Mouse (Mus musculus) limb, embryonic 15.5 days (tissue): Measurements from ENCODE around the gene Rcor2. TPM values are rescaled to one million over a fixed set of nuclear protein-coding genes. Genes with fewer than 3 reads are reported as not detected.
A peak's percentile ranks its signal among the peaks of the same experiment; 100 is the strongest.

Source experiments
- ATAC-seq: fragments of 200-750 bp; cut with Nextera tagmentation; 2 replicates; pipeline ENCODE4 v1.8.0; 2017; ENCODE audit warnings: low read depth, moderate TSS enrichment; ENCODE audit not compliant: insufficient number of reproducible peaks, low FRiP score, low TSS enrichment
- H3K27ac ChIP-seq: fragments of 300-500 bp; sonication (generic); 2 replicates; pipeline ENCODE4 v1.5.1; 2015; ENCODE audit warnings: moderate library complexity, mild to moderate bottlenecking, inconsistent platforms
- H3K27me3 ChIP-seq: fragments of 300-500 bp; sonication (generic); 2 replicates; pipeline ENCODE4 v1.6.1; 2015; ENCODE audit warnings: inconsistent platforms
- H3K36me3 ChIP-seq: fragments of 300-500 bp; sonication (generic); 2 replicates; pipeline ENCODE4 v1.6.1; 2015; ENCODE audit warnings: inconsistent platforms
- H3K4me1 ChIP-seq: fragments of 300-500 bp; sonication (generic); 2 replicates; pipeline ENCODE4 v1.6.1; 2015; ENCODE audit warnings: inconsistent platforms
- H3K4me2 ChIP-seq: fragments of 300-500 bp; sonication (generic); 2 replicates; pipeline ENCODE4 v1.6.1; 2015; ENCODE audit warnings: mild to moderate bottlenecking, inconsistent platforms
- H3K4me3 ChIP-seq: fragments of 300-500 bp; sonication (generic); 2 replicates; pipeline ENCODE4 v1.5.1; 2015; ENCODE audit warnings: mild to moderate bottlenecking, inconsistent platforms
- H3K9ac ChIP-seq: fragments of 300-500 bp; sonication (generic); 2 replicates; pipeline ENCODE4 v1.6.1; 2015; ENCODE audit warnings: inconsistent platforms
- H3K9me3 ChIP-seq: fragments of 300-500 bp; sonication (generic); 2 replicates; pipeline ENCODE4 v1.6.1; 2016; ENCODE audit warnings: inconsistent platforms
- WGBS: fragments of 180-500 bp; shearing (Covaris S2); methylation state at CpG from one replicate; pipeline ENCODE4 v1.1.7; 2015; 5-methylcytosine and 5-hydroxymethylcytosine counted together
- polyA plus RNA-seq: library from polyadenylated mRNA; unstranded; fragments of >200 nt; fragmentation: Nextera tagmentation; extraction: Ambion mirVana; gene quantifications from 2 replicates; pipeline ENCODE4 v1.2.1, GENCODE M21; 2015

Rcor2 gene
- 16.9 TPM in 2 replicates for polyA plus RNA-seq

- Histone ChIP-seq H3K4me1 (peaks cover 64% of the 10 kb centered on the region), H3K27ac (peak within 1 kb of the TSS; percentile 94), H3K27me3 (no peaks in the 10 kb centered on the region), H3K9me3 (no peaks in the 10 kb centered on the region), H3K4me2 (peak within 1 kb of the TSS; percentile 83), H3K9ac (peak within 1 kb of the TSS; percentile 82), H3K4me3 (peak within 1 kb of the TSS; percentile 75), H3K36me3 (peaks cover 19% of the 10 kb centered on the region)
- 2% methylated on average over 28 of the region's 28 CpGs for WGBS
- peak; percentile 59 for ATAC-seq
Observed at GRCm38 (mm10) chr19:7267091-7267741, at the start of gene Rcor2. TSS of gene Rcor2 (plus strand) at chr19:7267325.

GRCm38 (mm10) chr19:7217926-7218267 lies 49.2 kb upstream of the Rcor2 start:
- peak overlapping the region; percentile 84 for H3K4me3 ChIP-seq
- WGBS = 11% methylated on average over 6 of the region's 6 CpGs
- ATAC-seq = 0 out of 2 replicates have a peak, but pooled peaks have one; percentile 4
- H3K27ac ChIP-seq = peak overlapping the region; percentile 50; the same call in 1 of the 2 replicates
- no peaks in the 10 kb centered on the region for H3K27me3 ChIP-seq
- H3K4me1 ChIP-seq = peaks cover 34% of the 10 kb centered on the region
- H3K4me2 ChIP-seq = peak overlapping the region; percentile 48
- peaks cover 30% of the 10 kb centered on the region for H3K36me3 ChIP-seq
- H3K9me3 ChIP-seq = no peaks in the 10 kb centered on the region
- no peak overlapping the region for H3K9ac ChIP-seq

GRCm38 (mm10) chr19:7218753-7219152 lies 48.4 kb upstream of the Rcor2 start:
- Histone ChIP-seq H3K27me3 (no peaks in the 10 kb centered on the region), H3K4me1 (peaks cover 34% of the 10 kb centered on the region), H3K36me3 (peaks cover 22% of the 10 kb centered on the region), H3K9me3 (no peaks in the 10 kb centered on the region), H3K4me2 (no peak overlapping the region), H3K4me3 (no peak overlapping the region), H3K27ac (no peak overlapping the region), H3K9ac (no peak overlapping the region)
- 95% methylated on average over 5 of the region's 5 CpGs for WGBS
- ATAC-seq = no peak

GRCm38 (mm10) chr19:7222196-7222595 lies 44.9 kb upstream of the Rcor2 start:
- ATAC-seq = no peak
- no peak overlapping the region for H3K27ac ChIP-seq
- H3K4me3 ChIP-seq = no peak overlapping the region
- 80% methylated on average over 6 of the region's 6 CpGs for WGBS
- H3K36me3 ChIP-seq = peaks cover 18% of the 10 kb centered on the region
- peaks cover 7% of the 10 kb centered on the region for H3K4me1 ChIP-seq
- H3K4me2 ChIP-seq = no peak overlapping the region
- H3K9ac ChIP-seq = no peak overlapping the region
- H3K9me3 ChIP-seq = no peaks in the 10 kb centered on the region
- no peaks in the 10 kb centered on the region for H3K27me3 ChIP-seq

GRCm38 (mm10) chr19:7223488-7223887 lies 43.6 kb upstream of the Rcor2 start:
- H3K4me1 ChIP-seq = no peaks in the 10 kb centered on the region
- no peak overlapping the region for H3K4me3 ChIP-seq
- no peaks in the 10 kb centered on the region for H3K9me3 ChIP-seq
- H3K27ac ChIP-seq = no peak overlapping the region
- H3K36me3 ChIP-seq = peaks cover 31% of the 10 kb centered on the region
- no peak overlapping the region for H3K9ac ChIP-seq
- ATAC-seq = no peak
- no peaks in the 10 kb centered on the region for H3K27me3 ChIP-seq
- H3K4me2 ChIP-seq = no peak overlapping the region

GRCm38 (mm10) chr19:7224253-7224652 lies 42.9 kb upstream of the Rcor2 start:
- no peak overlapping the region for H3K4me2 ChIP-seq
- no peaks in the 10 kb centered on the region for H3K9me3 ChIP-seq
- no peak overlapping the region for H3K4me3 ChIP-seq
- peaks cover 38% of the 10 kb centered on the region for H3K36me3 ChIP-seq
- ATAC-seq = no peak
- H3K27me3 ChIP-seq = no peaks in the 10 kb centered on the region
- no peaks in the 10 kb centered on the region for H3K4me1 ChIP-seq
- H3K27ac ChIP-seq = no peak overlapping the region
- WGBS = 91% methylated on average over 3 of the region's 3 CpGs
- no peak overlapping the region for H3K9ac ChIP-seq

- Histone ChIP-seq H3K27me3 (no peaks in the 10 kb centered on the region), H3K4me3 (no peak overlapping the region), H3K27ac (no peak overlapping the region), H3K36me3 (peaks cover 47% of the 10 kb centered on the region), H3K4me2 (no peak overlapping the region), H3K9ac (no peak overlapping the region), H3K4me1 (no peaks in the 10 kb centered on the region), H3K9me3 (no peaks in the 10 kb centered on the region)
- no peak for ATAC-seq
- 83% methylated on average over 9 of the region's 9 CpGs for WGBS
Observed at GRCm38 (mm10) chr19:7225096-7225690, 41.9 kb upstream of the Rcor2 start.

GRCm38 (mm10) chr19:7226511-7226914 lies 40.6 kb upstream of the Rcor2 start:
- ATAC-seq = no peak
- no peak overlapping the region for H3K4me3 ChIP-seq
- H3K9ac ChIP-seq = no peak overlapping the region
- peaks cover 61% of the 10 kb centered on the region for H3K36me3 ChIP-seq
- no peaks in the 10 kb centered on the region for H3K9me3 ChIP-seq
- H3K4me1 ChIP-seq = no peaks in the 10 kb centered on the region
- no peak overlapping the region for H3K4me2 ChIP-seq
- 72% methylated on average over 6 of the region's 6 CpGs for WGBS
- no peak overlapping the region for H3K27ac ChIP-seq
- no peaks in the 10 kb centered on the region for H3K27me3 ChIP-seq

- peak; percentile 59; the same call in 1 of the 2 replicates for ATAC-seq
- H3K27ac ChIP-seq = no peak overlapping the region
- no peak overlapping the region for H3K4me2 ChIP-seq
- peaks cover 10% of the 10 kb centered on the region for H3K4me1 ChIP-seq
- H3K36me3 ChIP-seq = peaks cover 56% of the 10 kb centered on the region
- no peak overlapping the region for H3K4me3 ChIP-seq
- no peaks in the 10 kb centered on the region for H3K9me3 ChIP-seq
- H3K9ac ChIP-seq = no peak overlapping the region
- WGBS = 54% methylated on average over 8 of the region's 8 CpGs
- H3K27me3 ChIP-seq = no peaks in the 10 kb centered on the region
Observed at GRCm38 (mm10) chr19:7234537-7235221, 32.4 kb upstream of the Rcor2 start.

- H3K27ac ChIP-seq = no peak overlapping the region
- ATAC-seq = no peak
- H3K4me1 ChIP-seq = peaks cover 18% of the 10 kb centered on the region
- H3K4me3 ChIP-seq = no peak overlapping the region
- H3K36me3 ChIP-seq = peaks cover 48% of the 10 kb centered on the region
- H3K27me3 ChIP-seq = no peaks in the 10 kb centered on the region
- no peak overlapping the region for H3K4me2 ChIP-seq
- H3K9ac ChIP-seq = no peak overlapping the region
- no peaks in the 10 kb centered on the region for H3K9me3 ChIP-seq
- WGBS = 89% methylated on average over 9 of the region's 9 CpGs
Observed at GRCm38 (mm10) chr19:7235461-7235860, 31.7 kb upstream of the Rcor2 start.

GRCm38 (mm10) chr19:7236011-7236410 lies 31.1 kb upstream of the Rcor2 start:
- H3K36me3 ChIP-seq = peaks cover 43% of the 10 kb centered on the region
- no peak overlapping the region for H3K4me2 ChIP-seq
- H3K27ac ChIP-seq = no peak overlapping the region
- no peaks in the 10 kb centered on the region for H3K27me3 ChIP-seq
- no peaks in the 10 kb centered on the region for H3K9me3 ChIP-seq
- 79% methylated on average over 2 of the region's 2 CpGs for WGBS
- peaks cover 18% of the 10 kb centered on the region for H3K4me1 ChIP-seq
- H3K4me3 ChIP-seq = no peak overlapping the region
- H3K9ac ChIP-seq = no peak overlapping the region
- ATAC-seq = no peak

- Histone ChIP-seq H3K4me2 (no peak overlapping the region), H3K4me3 (no peak overlapping the region), H3K27me3 (no peaks in the 10 kb centered on the region), H3K27ac (no peak overlapping the region), H3K4me1 (peaks cover 22% of the 10 kb centered on the region), H3K36me3 (peaks cover 36% of the 10 kb centered on the region), H3K9me3 (no peaks in the 10 kb centered on the region), H3K9ac (no peak overlapping the region)
- no peak for ATAC-seq
- 82% methylated on average over 4 of the region's 4 CpGs for WGBS
Observed at GRCm38 (mm10) chr19:7236742-7237141, 30.4 kb upstream of the Rcor2 start.
